Mouse (Mus musculus) 3134 (cell line): ENCODE results near the gene Zdhhc1.
A peak's percentile ranks its signal among the peaks of the same experiment; 100 is the strongest.

Experiments used
- DNase-seq: peaks from one replicate; pipeline ENCODE4 v3.0.0-alpha.2; 2011; ENCODE audit warnings: low spot score; ENCODE audit not compliant: insufficient read length; ENCODE audit errors: extremely low read depth

Gene Zdhhc1

GRCm38 (mm10) chr8:105496439-105497180 lies at the start of gene Zdhhc1:
TSS of gene Zdhhc1 (minus strand) at chr8:105496902.
- DNase-seq: peak; percentile 92

GRCm38 (mm10) chr8:105545249-105545648 lies 48.5 kb upstream of the Zdhhc1 start:
- no peak for DNase-seq

GRCm38 (mm10) chr8:105544544-105545205 lies 48.0 kb upstream of the Zdhhc1 start:
- DNase-seq: no peak

GRCm38 (mm10) chr8:105543703-105544102 lies 47.0 kb upstream of the Zdhhc1 start:
- no peak for DNase-seq

- no peak for DNase-seq
Measured at GRCm38 (mm10) chr8:105542808-105543207, 46.1 kb upstream of the Zdhhc1 start.

- DNase-seq: no peak
Measured at GRCm38 (mm10) chr8:105542032-105542656, 45.4 kb upstream of the Zdhhc1 start.

GRCm38 (mm10) chr8:105538940-105539339 lies 42.2 kb upstream of the Zdhhc1 start:
- DNase-seq: no peak

GRCm38 (mm10) chr8:105537011-105537677 lies 40.4 kb upstream of the Zdhhc1 start:
- no peak for DNase-seq

- no peak for DNase-seq
Measured at GRCm38 (mm10) chr8:105536546-105536945, 39.8 kb upstream of the Zdhhc1 start.

- peak; percentile 22 for DNase-seq
Measured at GRCm38 (mm10) chr8:105533892-105534329, 37.2 kb upstream of the Zdhhc1 start.

- no peak for DNase-seq
Measured at GRCm38 (mm10) chr8:105533439-105533838, 36.7 kb upstream of the Zdhhc1 start.

GRCm38 (mm10) chr8:105531774-105532173 lies 35.1 kb upstream of the Zdhhc1 start:
- DNase-seq: peak; percentile 32

GRCm38 (mm10) chr8:105529271-105529670 lies 32.6 kb upstream of the Zdhhc1 start:
- DNase-seq: no peak

- no peak for DNase-seq
Measured at GRCm38 (mm10) chr8:105528206-105528605, 31.5 kb upstream of the Zdhhc1 start.

- peak; percentile 31 for DNase-seq
Measured at GRCm38 (mm10) chr8:105527110-105527509, 30.4 kb upstream of the Zdhhc1 start.

- DNase-seq: no peak
Measured at GRCm38 (mm10) chr8:105522890-105523289, 26.2 kb upstream of the Zdhhc1 start.

- no peak for DNase-seq
Measured at GRCm38 (mm10) chr8:105521995-105522769, 25.5 kb upstream of the Zdhhc1 start.

GRCm38 (mm10) chr8:105521061-105521460 lies 24.4 kb upstream of the Zdhhc1 start:
- DNase-seq: no peak

GRCm38 (mm10) chr8:105520521-105520920 lies 23.8 kb upstream of the Zdhhc1 start:
- no peak for DNase-seq

GRCm38 (mm10) chr8:105519591-105519990 lies 22.9 kb upstream of the Zdhhc1 start:
- no peak for DNase-seq
